Mouse (Mus musculus) ES-Bruce4 (cell line): ENCODE measurements at regions not wholly inside any gene's neighbourhood (a gene's known extent, or its start where the extent isn't known, plus 50 kb on each side); places are given as distances from the start of the nearest gene placed in this dataset.
A peak's percentile ranks its signal among the peaks of the same experiment; 100 is the strongest.

ENCODE experiments used
- H3K27ac ChIP-seq: 2 replicates; pipeline ENCODE4 v1.5.1; 2012; ENCODE audit warnings: low read length, inconsistent platforms; ENCODE audit not compliant: insufficient read depth
- H3K27me3 ChIP-seq: 2 replicates; pipeline ENCODE4 v1.6.1; 2012; ENCODE audit warnings: mild to moderate bottlenecking, low read length, inconsistent platforms; ENCODE audit not compliant: control insufficient read depth, poor library complexity, insufficient read depth, severe bottlenecking
- H3K36me3 ChIP-seq: 2 replicates; pipeline ENCODE4 v1.6.1; 2012; ENCODE audit warnings: inconsistent platforms, mild to moderate bottlenecking, low read length, moderate library complexity; ENCODE audit not compliant: control insufficient read depth, poor library complexity, insufficient read depth, severe bottlenecking
- H3K4me1 ChIP-seq: one replicate; pipeline ENCODE4 v1.8.1; 2011; ENCODE audit warnings: low read length; ENCODE audit not compliant: control insufficient read depth, insufficient read depth
- H3K4me3 ChIP-seq: 2 replicates; pipeline ENCODE4 v1.5.1; 2011; ENCODE audit warnings: low read depth, mild to moderate bottlenecking, low read length
- H3K9ac ChIP-seq: 2 replicates; pipeline ENCODE4 v1.6.1; 2012; ENCODE audit warnings: low read depth, mild to moderate bottlenecking, inconsistent platforms; ENCODE audit not compliant: poor library complexity, severe bottlenecking
- H3K9me3 ChIP-seq: replicated peaks from 2 replicates; pipeline ENCODE4 v1.6.1; 2012; ENCODE audit warnings: mild to moderate bottlenecking, low read length, inconsistent platforms; ENCODE audit not compliant: control insufficient read depth, poor library complexity, insufficient read depth, severe bottlenecking
- CTCF ChIP-seq: IDR thresholded peaks from one replicate; pipeline ENCODE4 v1.8.1; 2011; ENCODE audit warnings: low read depth, low read length
- EP300 ChIP-seq: IDR thresholded peaks from 2 replicates; pipeline ENCODE4 v1.6.1; 2011; ENCODE audit warnings: low read depth, low read length; ENCODE audit not compliant: insufficient read depth
- POLR2A ChIP-seq: IDR thresholded peaks from one replicate; pipeline ENCODE4 v1.8.1; 2011; ENCODE audit warnings: low read length; ENCODE audit not compliant: insufficient read depth

DNA sequence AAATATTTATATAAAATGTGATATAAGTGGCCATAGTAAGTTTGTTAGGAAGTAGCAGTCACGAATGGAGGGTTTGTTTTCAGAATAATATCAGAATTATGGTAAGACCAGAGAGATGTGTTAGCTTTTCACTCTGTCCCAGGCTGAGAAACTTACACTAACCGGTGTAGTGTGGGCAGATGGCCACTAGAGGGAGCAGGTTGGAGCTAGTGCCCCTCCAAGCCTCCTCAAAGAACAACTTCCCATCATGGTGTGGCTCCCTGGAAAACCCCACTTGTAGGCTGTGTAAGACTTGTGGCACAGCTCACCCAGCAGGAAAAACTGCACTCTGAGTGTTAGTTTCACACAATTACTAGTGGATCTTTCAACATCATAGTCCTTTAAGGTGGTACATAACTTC, 328.0 kb downstream of the Cdh26 start:
- H3K27ac ChIP-seq = no peak overlapping the region
- no peaks in the 10 kb centered on the region for H3K36me3 ChIP-seq
- H3K9ac ChIP-seq = no peak overlapping the region
- no peaks in the 10 kb centered on the region for H3K4me1 ChIP-seq
- no peaks in the 10 kb centered on the region for H3K9me3 ChIP-seq
- H3K4me3 ChIP-seq = no peak overlapping the region
- no peak for TF ChIP-seq POLR2A
- TF ChIP-seq CTCF = peak; percentile 92
- H3K27me3 ChIP-seq = no peaks in the 10 kb centered on the region

DNA sequence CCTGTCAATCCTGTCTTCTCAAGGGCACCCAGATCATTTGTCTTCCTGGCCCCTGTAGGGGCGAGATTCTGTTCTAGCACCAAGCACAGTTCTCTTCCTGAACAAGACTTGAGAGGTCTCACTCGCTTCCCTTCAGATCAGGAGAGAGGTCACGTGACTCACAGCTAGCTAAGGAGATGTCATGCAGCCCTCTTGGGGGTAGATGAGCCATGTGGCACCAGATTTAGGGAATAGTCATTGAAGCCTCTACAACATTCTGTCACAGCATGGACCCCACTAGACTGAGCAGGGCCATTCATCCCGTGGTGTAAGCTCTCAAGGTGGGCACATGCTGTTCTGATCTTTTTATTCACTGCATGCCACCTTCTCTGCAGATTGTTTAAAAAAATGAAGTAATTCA, 338.2 kb downstream of the Cdh26 start:
- TF ChIP-seq CTCF (no peak), POLR2A (no peak), EP300 (no peak)
- Histone ChIP-seq H3K27ac (no peak overlapping the region), H3K4me3 (no peak overlapping the region), H3K9me3 (no peaks in the 10 kb centered on the region), H3K36me3 (no peaks in the 10 kb centered on the region), H3K27me3 (no peaks in the 10 kb centered on the region), H3K9ac (no peak overlapping the region), H3K4me1 (no peaks in the 10 kb centered on the region)

DNA sequence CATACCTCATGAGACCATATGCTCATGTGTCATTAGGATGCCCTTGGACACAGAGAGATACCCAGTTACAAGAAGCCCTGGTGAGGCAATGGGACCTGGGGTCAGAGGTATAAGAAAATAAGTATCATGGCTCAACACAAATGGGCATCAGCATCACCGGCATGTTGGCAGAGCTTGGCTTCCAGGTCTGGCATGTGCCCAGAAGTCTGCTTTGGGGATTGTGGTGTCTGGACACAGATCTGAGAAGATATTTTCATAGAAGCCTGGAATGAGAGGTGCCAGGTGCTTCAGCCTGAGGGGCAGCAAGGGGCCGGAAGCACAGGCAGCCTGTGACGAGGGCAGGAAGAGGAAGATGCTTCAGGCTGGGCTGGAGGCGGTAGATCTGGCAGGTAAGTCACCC, 338.7 kb downstream of the Cdh26 start:
- H3K4me3 ChIP-seq = no peak overlapping the region
- no peak overlapping the region for H3K9ac ChIP-seq
- TF ChIP-seq CTCF = no peak
- TF ChIP-seq POLR2A = no peak
- no peak for TF ChIP-seq EP300
- no peaks in the 10 kb centered on the region for H3K27me3 ChIP-seq
- H3K4me1 ChIP-seq = no peaks in the 10 kb centered on the region
- H3K9me3 ChIP-seq = no peaks in the 10 kb centered on the region
- H3K27ac ChIP-seq = no peak overlapping the region
- H3K36me3 ChIP-seq = no peaks in the 10 kb centered on the region

DNA sequence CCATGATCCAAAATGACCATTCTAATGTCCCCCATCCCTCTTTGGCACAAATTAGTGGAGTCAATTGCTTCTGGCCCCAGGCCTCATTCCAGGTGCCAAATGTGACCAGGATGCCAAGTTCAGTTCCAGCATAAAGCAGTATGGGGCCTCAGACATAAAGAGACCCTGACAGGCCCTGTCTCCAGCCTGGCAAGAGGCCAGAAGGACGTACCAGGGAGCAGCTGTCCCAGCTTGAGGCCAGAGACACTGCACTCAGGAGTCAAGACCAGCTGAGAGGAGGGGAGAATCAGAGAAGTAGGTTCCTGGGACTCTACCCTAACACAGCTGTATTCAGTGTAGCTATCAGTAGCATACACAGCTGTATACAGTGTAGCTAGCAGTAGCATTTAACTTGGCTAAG, 341.1 kb downstream of the Cdh26 start:
- Histone ChIP-seq H3K36me3 (no peaks in the 10 kb centered on the region), H3K9ac (no peak overlapping the region), H3K4me1 (no peaks in the 10 kb centered on the region), H3K27ac (no peak overlapping the region), H3K27me3 (no peaks in the 10 kb centered on the region), H3K4me3 (no peak overlapping the region), H3K9me3 (no peaks in the 10 kb centered on the region)
- TF ChIP-seq CTCF (no peak), EP300 (no peak), POLR2A (no peak)

DNA sequence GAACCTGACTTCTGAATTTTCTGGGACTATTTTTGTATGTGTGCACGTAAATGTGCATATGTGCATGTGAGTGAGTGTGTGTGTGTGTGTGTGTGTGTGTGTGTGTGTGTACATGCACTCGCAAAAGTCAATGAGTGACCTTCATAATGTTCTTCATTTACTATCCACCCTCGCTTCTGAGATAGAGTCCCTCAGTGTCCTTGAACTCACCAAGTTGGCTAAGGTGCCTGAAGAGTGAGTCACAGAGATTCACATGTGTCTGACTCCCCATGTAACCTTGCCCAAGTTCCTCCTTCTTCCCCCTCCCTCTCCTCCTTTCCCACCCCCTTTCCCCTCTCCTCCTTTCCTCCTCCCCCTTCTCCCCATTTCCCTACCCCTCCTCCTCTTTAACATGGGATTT, 341.6 kb downstream of the Cdh26 start:
- no peak overlapping the region for H3K4me3 ChIP-seq
- H3K27me3 ChIP-seq = no peaks in the 10 kb centered on the region
- no peaks in the 10 kb centered on the region for H3K4me1 ChIP-seq
- H3K27ac ChIP-seq = no peak overlapping the region
- H3K9me3 ChIP-seq = no peaks in the 10 kb centered on the region
- H3K36me3 ChIP-seq = no peaks in the 10 kb centered on the region
- H3K9ac ChIP-seq = no peak overlapping the region
- no peak for TF ChIP-seq POLR2A
- TF ChIP-seq CTCF = no peak
- TF ChIP-seq EP300 = no peak

DNA sequence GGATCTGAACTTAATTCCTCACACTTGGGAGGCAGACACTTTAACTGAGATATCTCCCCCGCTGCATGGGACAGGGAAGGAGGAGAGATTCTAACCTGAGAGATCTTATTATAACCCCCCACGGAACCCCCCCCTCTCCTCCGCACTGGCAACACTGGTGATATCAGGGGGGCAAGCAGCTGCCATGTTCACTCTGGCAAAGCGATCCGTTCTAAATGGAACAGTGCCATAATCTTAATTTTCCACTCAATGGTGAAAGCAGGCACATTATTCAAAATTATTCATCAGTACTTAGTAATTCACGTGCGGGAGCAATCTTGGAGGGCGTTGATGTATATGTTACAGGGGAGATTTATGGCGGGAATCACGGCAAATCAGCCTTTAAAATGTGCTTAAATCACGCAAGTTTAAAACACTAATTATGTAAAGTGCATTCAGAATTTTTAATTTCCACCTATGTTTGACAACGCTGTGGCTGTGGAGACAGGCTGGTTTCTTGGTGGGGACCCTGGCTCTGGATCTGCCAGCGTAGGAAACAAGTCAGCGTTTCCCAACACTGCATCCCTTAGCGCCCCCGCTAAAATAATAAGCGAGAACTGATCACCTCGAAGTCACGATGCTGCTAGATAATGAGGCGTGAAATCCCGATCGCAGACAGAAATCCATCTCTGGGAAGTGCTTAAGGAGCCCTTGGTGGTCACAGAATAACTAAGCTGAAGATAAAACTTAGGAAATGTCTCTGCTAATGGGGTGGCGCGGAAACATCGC, 354.7 kb downstream of the Cdh26 start:
- Histone ChIP-seq H3K9me3 (no peaks in the 10 kb centered on the region), H3K27ac (no peak overlapping the region), H3K4me1 (no peaks in the 10 kb centered on the region), H3K4me3 (no peak overlapping the region), H3K36me3 (no peaks in the 10 kb centered on the region), H3K27me3 (no peaks in the 10 kb centered on the region), H3K9ac (no peak overlapping the region)
- TF ChIP-seq CTCF (no peak), POLR2A (no peak), EP300 (no peak)
